Mouse (Mus musculus) lung, postnatal 0 days (tissue): ENCODE results near the gene Fam227b.

Experiments
- CTCF ChIP-seq: IDR thresholded peaks from 2 replicates; pipeline ENCODE4 v1.5.1; 2016; ENCODE audit warnings: antibody characterized with exemption, mild to moderate bottlenecking
- EP300 ChIP-seq: IDR thresholded peaks from 2 replicates; pipeline ENCODE4 v1.6.1; 2016; ENCODE audit warnings: antibody characterized with exemption, mild to moderate bottlenecking, control low read depth

DNA sequence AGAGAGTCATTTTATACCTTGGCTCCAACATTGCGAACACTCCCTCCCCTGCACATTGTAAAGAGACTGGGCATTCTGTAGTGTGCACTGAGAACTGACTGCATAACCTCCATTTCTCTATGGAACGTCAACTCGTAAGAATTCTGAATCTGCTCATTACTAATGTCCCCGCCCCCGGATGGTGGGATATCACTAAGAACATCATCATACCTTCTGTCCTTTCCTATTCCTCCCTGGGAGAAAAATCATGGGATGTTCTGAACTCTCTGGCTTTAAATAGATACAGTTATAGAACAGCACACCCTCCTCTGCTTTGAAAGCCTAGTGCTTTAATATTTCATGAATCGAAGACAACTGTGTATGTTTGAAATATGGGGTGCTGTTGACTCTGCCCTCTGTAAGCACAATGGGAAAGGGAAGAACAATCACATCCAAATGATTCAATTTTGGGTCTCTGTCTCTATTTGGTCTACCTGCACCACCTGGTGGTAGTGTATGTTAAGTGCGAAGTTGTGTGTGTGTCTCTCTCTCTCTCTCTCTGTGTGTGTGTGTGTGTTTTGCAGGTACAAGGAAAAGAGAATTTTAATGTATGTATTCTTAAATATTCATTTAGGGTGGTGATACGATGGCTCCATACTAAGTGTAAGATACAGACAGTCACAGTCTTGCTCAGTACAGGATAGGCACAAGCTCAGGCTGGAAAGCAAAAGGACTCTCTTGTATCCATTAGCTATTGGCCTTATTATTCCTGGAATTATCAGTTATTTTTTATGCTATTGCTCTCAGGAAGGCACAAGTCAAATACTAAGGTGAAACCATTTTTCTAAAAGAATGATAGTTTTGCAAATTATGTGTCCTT, 118.5 kb downstream of the Fam227b start:
- TF ChIP-seq CTCF, result peak; percentile 74
- no peak for TF ChIP-seq EP300
